Mouse (Mus musculus): ENCODE measurements at regions not wholly inside any gene's neighbourhood (a gene's known extent, or its start where the extent isn't known, plus 50 kb on each side); places are given as distances from the start of the nearest gene placed in this dataset.
A peak's percentile ranks its signal among the peaks of the same experiment; 100 is the strongest.
"Not testable (repeated sequence)": the region's sequence is repeated elsewhere in the genome, so short reads cannot be mapped to it uniquely, and the experiment has no call there.

- Histone ChIP-seq H3K4me1 (ENCODE audit: control insufficient read depth, insufficient read depth, low read length) (no peaks in the 10 kb centered on the region), H3K4me3 (ENCODE audit: low read depth, low read length) (no peak overlapping the region), H3K4me2 (ENCODE audit: low read depth, low read length) (no peak overlapping the region), H3K36me3 (ENCODE audit: control insufficient read depth, insufficient read depth, low read length) (no peaks in the 10 kb centered on the region), H3K9ac (ENCODE audit: low read depth, low read length) (no peak overlapping the region), H3K27me3 (replicated peaks; ENCODE audit: control insufficient read depth, insufficient read depth, low read length) (no peaks in the 10 kb centered on the region), H3K27ac (replicated peaks; ENCODE audit: low read depth, low read length) (no peak overlapping the region), H3K9me3 (ENCODE audit: control insufficient read depth, low read length) (no peaks in the 10 kb centered on the region)
- ATAC-seq (ENCODE audit: low read depth) (no peak), DNase-seq (ENCODE audit: low spot score) (no peak)
- WGBS = 68% methylated on average over 3 of the region's 3 CpGs
Observed at GRCm38 (mm10) chr12:48521996-48522395, 860.5 kb upstream of the Foxg1 start.

- DNase-seq (ENCODE audit: low spot score); H3K4me2 ChIP-seq (ENCODE audit: low read depth, low read length): not testable (repeated sequence)
Observed at GRCm38 (mm10) chr12:48559690-48560089, 822.8 kb upstream of the Foxg1 start.

GRCm38 (mm10) chr12:48604401-48605197 is 777.9 kb upstream of the Foxg1 start:
- Histone ChIP-seq H3K27ac (replicated peaks; ENCODE audit: low read depth, low read length) (no peak overlapping the region), H3K36me3 (ENCODE audit: control insufficient read depth, insufficient read depth, low read length) (no peaks in the 10 kb centered on the region), H3K27me3 (replicated peaks; ENCODE audit: control insufficient read depth, insufficient read depth, low read length) (no peaks in the 10 kb centered on the region), H3K9ac (ENCODE audit: low read depth, low read length) (no peak overlapping the region), H3K4me2 (ENCODE audit: low read depth, low read length) (no peak overlapping the region), H3K4me1 (ENCODE audit: control insufficient read depth, insufficient read depth, low read length) (no peaks in the 10 kb centered on the region), H3K9me3 (ENCODE audit: control insufficient read depth, low read length) (no peaks in the 10 kb centered on the region), H3K4me3 (ENCODE audit: low read depth, low read length) (no peak overlapping the region)
- WGBS = 75% methylated on average over 5 of the region's 5 CpGs
- DNase-seq (ENCODE audit: low spot score) = peak; percentile 9
- no peak for ATAC-seq (ENCODE audit: low read depth)

More at GRCm38 (mm10) chr12:48559690-48560089, 822.8 kb upstream of the Foxg1 start:
- not testable (repeated sequence) for H3K9ac ChIP-seq (ENCODE audit: low read depth, low read length); H3K36me3 ChIP-seq (ENCODE audit: control insufficient read depth, insufficient read depth, low read length); ATAC-seq (ENCODE audit: low read depth); H3K4me1 ChIP-seq (ENCODE audit: control insufficient read depth, insufficient read depth, low read length); H3K9me3 ChIP-seq (ENCODE audit: control insufficient read depth, low read length); H3K27me3 ChIP-seq (replicated peaks; ENCODE audit: control insufficient read depth, insufficient read depth, low read length); H3K27ac ChIP-seq (replicated peaks; ENCODE audit: low read depth, low read length); H3K4me3 ChIP-seq (ENCODE audit: low read depth, low read length)
- WGBS = 83% methylated on average over 19 of the region's 20 CpGs

GRCm38 (mm10) chr12:48605423-48605822 is 777.0 kb upstream of the Foxg1 start:
- H3K27ac ChIP-seq (replicated peaks; ENCODE audit: low read depth, low read length) = no peak overlapping the region
- ATAC-seq (ENCODE audit: low read depth) = no peak

GRCm38 (mm10) chr12:48609391-48609790 is 773.1 kb upstream of the Foxg1 start:
- Histone ChIP-seq H3K9me3 (ENCODE audit: control insufficient read depth, low read length) (no peaks in the 10 kb centered on the region), H3K27me3 (replicated peaks; ENCODE audit: control insufficient read depth, insufficient read depth, low read length) (no peaks in the 10 kb centered on the region), H3K9ac (ENCODE audit: low read depth, low read length) (no peak overlapping the region), H3K4me2 (ENCODE audit: low read depth, low read length) (no peak overlapping the region), H3K4me3 (ENCODE audit: low read depth, low read length) (no peak overlapping the region), H3K4me1 (ENCODE audit: control insufficient read depth, insufficient read depth, low read length) (no peaks in the 10 kb centered on the region), H3K36me3 (ENCODE audit: control insufficient read depth, insufficient read depth, low read length) (no peaks in the 10 kb centered on the region), H3K27ac (replicated peaks; ENCODE audit: low read depth, low read length) (no peak overlapping the region)
- ATAC-seq (ENCODE audit: low read depth) = no peak
- no peak for DNase-seq (ENCODE audit: low spot score)
- 85% methylated on average over 6 of the region's 6 CpGs for WGBS

More at GRCm38 (mm10) chr12:48605423-48605822, 777.0 kb upstream of the Foxg1 start:
- Histone ChIP-seq H3K9me3 (ENCODE audit: control insufficient read depth, low read length) (no peaks in the 10 kb centered on the region), H3K4me3 (ENCODE audit: low read depth, low read length) (no peak overlapping the region), H3K9ac (ENCODE audit: low read depth, low read length) (no peak overlapping the region), H3K4me1 (ENCODE audit: control insufficient read depth, insufficient read depth, low read length) (no peaks in the 10 kb centered on the region), H3K36me3 (ENCODE audit: control insufficient read depth, insufficient read depth, low read length) (no peaks in the 10 kb centered on the region), H3K27me3 (replicated peaks; ENCODE audit: control insufficient read depth, insufficient read depth, low read length) (no peaks in the 10 kb centered on the region), H3K4me2 (ENCODE audit: low read depth, low read length) (no peak overlapping the region)
- no peak for DNase-seq (ENCODE audit: low spot score)

GRCm38 (mm10) chr12:48612066-48612465 is 770.4 kb upstream of the Foxg1 start:
- Histone ChIP-seq H3K4me3 (ENCODE audit: low read depth, low read length) (no peak overlapping the region), H3K27ac (replicated peaks; ENCODE audit: low read depth, low read length) (no peak overlapping the region), H3K9ac (ENCODE audit: low read depth, low read length) (no peak overlapping the region), H3K27me3 (replicated peaks; ENCODE audit: control insufficient read depth, insufficient read depth, low read length) (no peaks in the 10 kb centered on the region), H3K36me3 (ENCODE audit: control insufficient read depth, insufficient read depth, low read length) (no peaks in the 10 kb centered on the region), H3K9me3 (ENCODE audit: control insufficient read depth, low read length) (no peaks in the 10 kb centered on the region), H3K4me2 (ENCODE audit: low read depth, low read length) (no peak overlapping the region), H3K4me1 (ENCODE audit: control insufficient read depth, insufficient read depth, low read length) (no peaks in the 10 kb centered on the region)
- WGBS = 80% methylated on average over 5 of the region's 5 CpGs
- ATAC-seq (ENCODE audit: low read depth) (no peak), DNase-seq (ENCODE audit: low spot score) (no peak)

GRCm38 (mm10) chr12:48616337-48616736 is 766.1 kb upstream of the Foxg1 start:
- Histone ChIP-seq H3K36me3 (ENCODE audit: control insufficient read depth, insufficient read depth, low read length) (no peaks in the 10 kb centered on the region), H3K9ac (ENCODE audit: low read depth, low read length) (no peak overlapping the region), H3K9me3 (ENCODE audit: control insufficient read depth, low read length) (no peaks in the 10 kb centered on the region), H3K4me2 (ENCODE audit: low read depth, low read length) (no peak overlapping the region), H3K27me3 (replicated peaks; ENCODE audit: control insufficient read depth, insufficient read depth, low read length) (no peaks in the 10 kb centered on the region), H3K4me3 (ENCODE audit: low read depth, low read length) (no peak overlapping the region), H3K27ac (replicated peaks; ENCODE audit: low read depth, low read length) (no peak overlapping the region), H3K4me1 (ENCODE audit: control insufficient read depth, insufficient read depth, low read length) (no peaks in the 10 kb centered on the region)
- no peak for DNase-seq (ENCODE audit: low spot score)
- 67% methylated on average over 2 of the region's 2 CpGs for WGBS
- no peak for ATAC-seq (ENCODE audit: low read depth)

- Histone ChIP-seq H3K9me3 (ENCODE audit: control insufficient read depth, low read length) (no peaks in the 10 kb centered on the region), H3K9ac (ENCODE audit: low read depth, low read length) (no peak overlapping the region), H3K27me3 (replicated peaks; ENCODE audit: control insufficient read depth, insufficient read depth, low read length) (no peaks in the 10 kb centered on the region), H3K36me3 (ENCODE audit: control insufficient read depth, insufficient read depth, low read length) (no peaks in the 10 kb centered on the region), H3K4me2 (ENCODE audit: low read depth, low read length) (no peak overlapping the region), H3K4me1 (ENCODE audit: control insufficient read depth, insufficient read depth, low read length) (no peaks in the 10 kb centered on the region), H3K4me3 (ENCODE audit: low read depth, low read length) (no peak overlapping the region), H3K27ac (replicated peaks; ENCODE audit: low read depth, low read length) (no peak overlapping the region)
- ATAC-seq (ENCODE audit: low read depth) (no peak), DNase-seq (ENCODE audit: low spot score) (no peak)
- 64% methylated on average over 4 of the region's 4 CpGs for WGBS
Observed at GRCm38 (mm10) chr12:48633559-48633958, 748.9 kb upstream of the Foxg1 start.

- no peak for ATAC-seq (ENCODE audit: low read depth)
- no peaks in the 10 kb centered on the region for H3K27me3 ChIP-seq (replicated peaks; ENCODE audit: control insufficient read depth, insufficient read depth, low read length)
- no peak overlapping the region for H3K27ac ChIP-seq (replicated peaks; ENCODE audit: low read depth, low read length)
- no peak overlapping the region for H3K9ac ChIP-seq (ENCODE audit: low read depth, low read length)
- no peak for DNase-seq (ENCODE audit: low spot score)
- H3K4me1 ChIP-seq (ENCODE audit: control insufficient read depth, insufficient read depth, low read length) = no peaks in the 10 kb centered on the region
- H3K4me2 ChIP-seq (ENCODE audit: low read depth, low read length) = no peak overlapping the region
- 60% methylated on average over 6 of the region's 6 CpGs for WGBS
- no peaks in the 10 kb centered on the region for H3K36me3 ChIP-seq (ENCODE audit: control insufficient read depth, insufficient read depth, low read length)
- H3K4me3 ChIP-seq (ENCODE audit: low read depth, low read length) = no peak overlapping the region
- H3K9me3 ChIP-seq (ENCODE audit: control insufficient read depth, low read length) = no peaks in the 10 kb centered on the region
Observed at GRCm38 (mm10) chr12:48634671-48635241, 747.7 kb upstream of the Foxg1 start.

Data from embryonic facial prominence, embryonic 14.5 days (tissue).